Mouse (Mus musculus) testis, adult 2 months (tissue): ENCODE data around the gene Bcl10. TPM values are rescaled to one million over a fixed set of nuclear protein-coding genes. Genes with fewer than 3 reads are reported as not detected.

Source experiments
- H3K27ac ChIP-seq: fragments of 200-500 bp; 2 replicates; pipeline ENCODE4 v1.5.1; 2012; ENCODE audit warnings: low read depth, low read length; ENCODE audit not compliant: control insufficient read depth, insufficient read depth
- H3K27me3 ChIP-seq: fragments of 200-500 bp; 2 replicates; pipeline ENCODE4 v1.6.1; 2012; ENCODE audit warnings: mild to moderate bottlenecking, low read length, moderate library complexity; ENCODE audit not compliant: control insufficient read depth, insufficient read depth
- H3K36me3 ChIP-seq: fragments of 200-500 bp; 2 replicates; pipeline ENCODE4 v1.6.1; 2012; ENCODE audit warnings: mild to moderate bottlenecking, low read length; ENCODE audit not compliant: control insufficient read depth, insufficient read depth
- H3K4me1 ChIP-seq: fragments of 200-500 bp; 2 replicates; pipeline ENCODE4 v1.6.1; 2012; ENCODE audit warnings: low read length; ENCODE audit not compliant: control insufficient read depth, insufficient read depth
- H3K4me3 ChIP-seq: fragments of 200-500 bp; 2 replicates; pipeline ENCODE4 v1.5.1; 2012; ENCODE audit warnings: low read depth, mild to moderate bottlenecking, low read length, moderate library complexity, mixed read lengths; ENCODE audit not compliant: control insufficient read depth
- CTCF ChIP-seq: fragments of 200-500 bp; IDR thresholded peaks from 2 replicates; pipeline ENCODE4 v1.5.1; 2012; ENCODE audit warnings: low read depth, mild to moderate bottlenecking, inconsistent platforms, low read length, moderate library complexity; ENCODE audit not compliant: control insufficient read depth, insufficient read depth, insufficient replicate concordance
- POLR2A ChIP-seq: fragments of 200-500 bp; IDR thresholded peaks from 2 replicates; pipeline ENCODE4 v1.6.1; 2012; ENCODE audit warnings: low read depth, mild to moderate bottlenecking, inconsistent platforms, low read length, moderate library complexity; ENCODE audit not compliant: control insufficient read depth
- polyA plus RNA-seq: library from polyadenylated mRNA; depleted of rRNA; stranded (reverse); fragments of >200 nt; gene quantifications from 2 replicates; pipeline ENCODE4 v1.2.3, GENCODE M21; 2012; rRNA removed

Bcl10 gene
- polyA plus RNA-seq, 1 experiment = 4.6 TPM

DNA sequence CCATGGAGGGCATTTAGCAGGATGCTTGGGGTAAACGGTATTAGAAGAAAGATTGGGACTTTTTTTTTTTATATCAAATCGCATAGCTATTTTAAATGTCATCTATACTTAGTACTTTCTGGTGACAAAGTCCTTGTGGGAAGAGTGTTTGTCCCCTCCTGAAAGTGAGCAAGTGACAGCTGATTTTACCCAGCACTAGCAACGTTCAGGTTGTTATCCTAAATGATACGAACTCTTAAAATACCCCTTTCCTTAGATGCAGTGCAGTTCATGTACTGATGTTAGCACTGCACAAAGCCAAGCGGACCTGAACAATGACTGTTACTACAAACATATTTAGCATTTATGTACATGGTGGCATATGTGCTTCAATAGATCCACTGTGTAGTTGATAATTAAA, 44.2 kb downstream of the Bcl10 start:
- TF ChIP-seq POLR2A = no peak
- no peak for TF ChIP-seq CTCF
- Histone ChIP-seq H3K4me1 (peaks cover 16% of the 10 kb centered on the region), H3K4me3 (no peak overlapping the region), H3K27me3 (no peaks in the 10 kb centered on the region; the same call in 1 of the 2 replicates), H3K36me3 (no peaks in the 10 kb centered on the region), H3K27ac (no peak overlapping the region)

DNA sequence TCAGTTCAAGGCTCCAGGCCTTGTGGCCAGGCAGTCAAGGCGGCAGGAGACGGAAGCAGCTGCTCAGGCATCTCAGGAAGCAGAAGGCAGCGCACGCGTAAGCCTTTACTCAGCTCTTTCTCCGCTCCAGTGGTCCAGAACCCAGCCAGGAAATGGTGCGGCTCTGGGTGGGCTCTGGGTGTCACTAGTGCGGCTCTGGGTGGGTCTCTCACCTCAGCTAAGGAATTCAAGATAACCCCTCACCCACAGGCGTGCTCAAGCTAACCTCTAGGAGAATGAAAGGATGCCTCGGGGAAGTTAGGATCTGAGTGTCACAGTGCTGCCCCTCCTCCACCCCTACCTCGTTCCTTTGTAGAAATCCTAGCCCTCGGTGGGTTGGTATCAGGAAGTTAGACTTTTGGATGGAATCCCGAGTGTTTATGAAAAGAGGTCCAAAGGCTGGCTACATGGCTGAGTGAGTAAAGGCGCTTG, 46.5 kb downstream of the Bcl10 start:
- Histone ChIP-seq H3K4me3 (0 out of 2 replicates have a peak overlapping the region, but pooled peaks have one; percentile 1), H3K27me3 (no peaks in the 10 kb centered on the region; the same call in 1 of the 2 replicates), H3K27ac (no peak overlapping the region), H3K36me3 (no peaks in the 10 kb centered on the region), H3K4me1 (peaks cover 2% of the 10 kb centered on the region)
- TF ChIP-seq POLR2A (no peak), CTCF (no peak)

DNA sequence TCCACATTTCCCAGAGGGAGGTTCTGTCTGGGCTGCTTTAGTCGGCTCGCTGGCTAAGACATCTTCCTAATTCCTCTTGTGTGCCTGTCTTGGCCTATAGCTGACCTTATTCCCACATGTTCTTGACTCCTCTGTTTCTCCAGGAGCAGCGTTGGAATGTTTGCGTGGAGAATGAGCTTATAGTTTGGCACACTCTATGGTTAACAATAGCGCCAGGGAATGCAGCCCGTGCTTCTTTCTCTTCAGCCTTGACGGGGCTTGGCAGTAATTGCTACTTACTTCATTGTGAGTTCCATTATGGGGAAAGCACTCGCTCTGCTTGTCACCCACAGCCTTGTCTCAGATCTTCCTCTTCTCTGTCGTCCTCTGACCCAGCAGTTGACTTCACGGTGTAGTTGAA, 48.9 kb downstream of the Bcl10 start:
- Histone ChIP-seq H3K36me3 (no peaks in the 10 kb centered on the region), H3K27ac (no peak overlapping the region), H3K4me3 (no peak overlapping the region), H3K4me1 (peaks cover 2% of the 10 kb centered on the region; the same call in 1 of the 2 replicates), H3K27me3 (no peaks in the 10 kb centered on the region)
- TF ChIP-seq POLR2A = no peak
- no peak for TF ChIP-seq CTCF

DNA sequence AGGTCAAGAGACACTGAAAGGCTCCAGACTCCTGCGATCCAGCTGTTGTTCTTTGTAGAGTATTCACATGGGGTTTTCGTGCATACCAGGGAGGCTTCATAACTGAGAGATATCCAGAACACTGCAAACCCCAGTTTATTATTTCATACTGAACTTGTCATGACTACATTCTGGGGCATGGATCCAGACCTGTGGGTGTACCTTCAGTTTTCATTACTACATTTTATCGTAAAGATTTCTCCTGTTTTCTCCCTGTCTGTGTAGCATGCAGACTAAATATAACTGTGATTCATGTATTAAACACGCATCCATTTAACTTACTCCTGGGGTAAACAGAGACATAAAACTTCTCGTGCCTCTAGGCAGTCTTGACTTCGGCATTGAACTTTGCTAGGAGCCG, 52.4 kb downstream of the Bcl10 start:
- Histone ChIP-seq H3K36me3 (no peaks in the 10 kb centered on the region), H3K27ac (no peak overlapping the region), H3K4me1 (peaks cover 4% of the 10 kb centered on the region; the same call in 1 of the 2 replicates), H3K4me3 (no peak overlapping the region), H3K27me3 (no peaks in the 10 kb centered on the region)
- TF ChIP-seq CTCF (no peak), POLR2A (no peak)

Other genes starting within 250 kb of the Bcl10 start
- gene Ddah1, start 164.1 kb upstream of the Bcl10 start, polyA plus RNA-seq = 8.0 and 11.0 TPM in 2 replicates
- gene 2410004B18Rik, start 15.2 kb downstream of the Bcl10 start, polyA plus RNA-seq = 12.1 and 13.0 TPM in 2 replicates
- gene Syde2, start 65.1 kb downstream of the Bcl10 start, polyA plus RNA-seq = 0.72 and 0.77 TPM in 2 replicates
- gene Wdr63, start 185.3 kb downstream of the Bcl10 start, polyA plus RNA-seq = 61.5 and 63.7 TPM in 2 replicates
- gene Mcoln3, start 194.6 kb downstream of the Bcl10 start, polyA plus RNA-seq = 0.11 TPM in 1 of 2 replicates, not detected in the other
- gene Mcoln2, start 227.0 kb downstream of the Bcl10 start, polyA plus RNA-seq = 0.32 and 0.34 TPM in 2 replicates